Mouse (Mus musculus): Measurements from ENCODE around the gene Rptor.

DNA sequence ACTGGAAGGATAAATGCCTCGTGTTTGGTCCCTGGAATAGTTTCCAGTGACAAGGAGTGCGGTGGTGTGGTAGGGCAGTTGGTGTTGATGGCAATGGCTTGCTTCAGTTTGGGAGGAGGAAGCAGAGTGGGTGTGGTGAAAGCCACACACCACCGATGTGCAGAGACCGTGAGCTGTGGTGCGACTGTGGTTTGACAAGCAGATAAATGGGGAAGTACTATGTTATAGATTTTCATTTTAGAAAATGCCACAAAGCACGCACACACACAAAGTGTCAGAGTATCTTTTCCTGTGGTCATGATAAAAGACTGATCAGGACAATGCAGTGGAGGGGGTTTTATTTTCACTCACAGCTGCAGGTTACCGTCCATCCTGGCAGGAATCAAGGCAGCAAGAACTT lies 13.5 kb upstream of the Rptor start:
- no peak for TF ChIP-seq CTCF (IDR thresholded peaks at IDR 0.05; ENCODE audit: low read depth)
- TF ChIP-seq EP300 (IDR thresholded peaks at IDR 0.05; ENCODE audit: low read depth), result no peak

All from liver, postnatal 0 days (tissue).